Mouse (Mus musculus) embryo, embryonic 9.5 days (tissue): Measurements from ENCODE around the gene Smarcc2.
"Not testable (repeated sequence)": the region's sequence is repeated elsewhere in the genome, so short reads cannot be mapped to it uniquely, and the experiment has no call there.

Experiments used
- DNase-seq: peaks from one replicate; pipeline ENCODE4 v3.0.0-alpha.2; 2017; ENCODE audit errors: extremely low spot score

The Smarcc2 gene

GRCm38 (mm10) chr10:128442718-128443117 lies 16.3 kb upstream of the Smarcc2 start:
- DNase-seq = no peak

DNA sequence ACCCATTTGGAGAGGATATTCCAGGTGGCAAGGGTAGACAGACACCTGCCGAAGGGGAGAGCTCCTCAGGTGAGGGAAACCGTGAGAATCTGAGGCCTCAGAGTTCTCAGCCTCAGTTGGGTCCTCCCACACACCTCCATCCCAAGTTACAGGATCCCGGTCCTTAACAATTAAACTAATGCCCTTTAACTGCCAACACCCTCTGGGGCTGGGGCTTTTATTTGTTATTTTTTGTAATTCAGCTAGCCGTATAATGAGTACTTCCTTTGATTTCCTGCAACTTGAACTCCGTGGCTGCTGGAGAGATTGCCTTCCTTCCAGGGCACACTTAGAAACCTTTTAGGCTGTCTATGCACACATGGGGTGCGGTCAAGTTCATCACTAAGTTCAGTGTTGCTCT lies 14.7 kb upstream of the Smarcc2 start:
- no peak for DNase-seq

GRCm38 (mm10) chr10:128445407-128445806 lies 13.6 kb upstream of the Smarcc2 start:
- DNase-seq = no peak

GRCm38 (mm10) chr10:128451014-128451413 lies 8.0 kb upstream of the Smarcc2 start:
- no peak for DNase-seq

DNA sequence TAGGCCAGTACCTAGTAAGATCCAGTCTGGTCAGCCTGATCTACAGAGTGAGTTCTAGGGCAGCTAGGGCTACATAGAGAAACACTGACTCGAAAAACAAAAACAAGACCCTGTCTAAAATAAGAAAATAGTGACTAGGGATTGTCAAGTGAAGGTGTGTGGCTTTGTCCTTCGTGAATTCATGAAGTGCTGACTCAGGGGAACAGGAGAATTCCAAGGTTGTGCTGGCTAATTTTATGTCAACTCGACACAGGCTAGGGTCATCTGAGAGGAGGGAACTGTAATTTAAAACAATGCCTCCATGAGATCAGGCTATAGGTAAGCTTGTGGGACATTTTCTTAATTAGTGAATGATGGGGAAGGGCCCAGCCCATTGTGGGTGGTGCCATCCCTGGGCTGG lies 4.6 kb upstream of the Smarcc2 start:
- no peak for DNase-seq

DNA sequence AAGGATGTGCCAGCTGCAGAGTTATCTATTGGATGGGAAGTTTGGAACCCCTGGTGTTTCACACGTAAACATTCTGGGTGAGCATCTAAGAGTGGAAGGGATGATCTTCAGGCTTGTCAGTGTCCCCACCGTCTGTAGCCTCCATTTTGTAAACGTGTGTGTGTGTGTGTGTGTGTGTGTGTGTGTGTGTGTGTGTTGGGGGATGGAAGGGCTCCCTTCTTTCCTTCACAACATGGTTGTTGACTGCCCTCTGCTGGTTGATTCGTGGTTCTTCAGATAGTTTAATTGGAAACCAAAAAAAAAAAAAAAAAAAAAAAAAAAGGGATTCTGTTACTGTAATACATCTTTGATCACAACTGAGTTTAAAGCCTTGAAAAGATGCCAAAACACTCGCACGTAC lies 3.8 kb upstream of the Smarcc2 start:
- DNase-seq = peak; percentile 78

DNA sequence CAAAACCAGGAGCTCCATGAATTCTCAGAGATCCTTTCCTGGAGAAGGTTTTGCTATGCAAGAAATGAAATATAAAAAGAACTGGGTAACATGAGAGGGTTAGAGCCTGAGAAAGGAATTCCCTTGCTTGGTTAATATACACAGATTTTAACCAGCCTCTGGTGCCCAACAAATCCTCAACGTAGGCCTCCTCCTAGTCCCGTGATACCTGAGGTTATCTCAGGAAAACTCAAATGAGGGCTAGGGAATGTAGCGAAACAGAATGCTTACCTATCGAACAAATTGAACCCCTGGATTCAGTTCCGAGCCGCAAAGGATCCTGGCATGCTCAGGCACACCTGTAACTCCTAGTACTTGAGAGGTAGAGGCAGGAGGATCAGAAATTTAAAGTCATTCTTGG lies 1.4 kb upstream of the Smarcc2 start:
- DNase-seq = no peak

DNA sequence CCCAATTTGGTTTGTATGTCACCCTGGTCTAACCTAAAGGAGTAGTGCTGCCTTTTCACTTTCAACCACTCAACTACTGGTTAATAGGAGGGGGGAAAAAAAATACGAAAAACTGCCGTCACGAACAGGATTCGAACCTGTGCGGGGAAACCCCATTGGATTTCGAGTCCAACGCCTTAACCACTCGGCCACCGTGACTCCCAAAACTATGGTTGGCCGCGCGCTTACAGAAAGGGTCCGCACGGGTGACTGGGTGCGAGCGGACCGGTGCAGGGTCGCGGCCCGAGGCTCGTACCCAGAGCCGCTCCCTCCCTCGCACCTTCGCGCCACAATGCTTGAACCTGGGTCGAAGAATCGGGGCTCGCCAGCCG lies 715 bp upstream of the Smarcc2 start:
- DNase-seq = peak; percentile 98

DNA sequence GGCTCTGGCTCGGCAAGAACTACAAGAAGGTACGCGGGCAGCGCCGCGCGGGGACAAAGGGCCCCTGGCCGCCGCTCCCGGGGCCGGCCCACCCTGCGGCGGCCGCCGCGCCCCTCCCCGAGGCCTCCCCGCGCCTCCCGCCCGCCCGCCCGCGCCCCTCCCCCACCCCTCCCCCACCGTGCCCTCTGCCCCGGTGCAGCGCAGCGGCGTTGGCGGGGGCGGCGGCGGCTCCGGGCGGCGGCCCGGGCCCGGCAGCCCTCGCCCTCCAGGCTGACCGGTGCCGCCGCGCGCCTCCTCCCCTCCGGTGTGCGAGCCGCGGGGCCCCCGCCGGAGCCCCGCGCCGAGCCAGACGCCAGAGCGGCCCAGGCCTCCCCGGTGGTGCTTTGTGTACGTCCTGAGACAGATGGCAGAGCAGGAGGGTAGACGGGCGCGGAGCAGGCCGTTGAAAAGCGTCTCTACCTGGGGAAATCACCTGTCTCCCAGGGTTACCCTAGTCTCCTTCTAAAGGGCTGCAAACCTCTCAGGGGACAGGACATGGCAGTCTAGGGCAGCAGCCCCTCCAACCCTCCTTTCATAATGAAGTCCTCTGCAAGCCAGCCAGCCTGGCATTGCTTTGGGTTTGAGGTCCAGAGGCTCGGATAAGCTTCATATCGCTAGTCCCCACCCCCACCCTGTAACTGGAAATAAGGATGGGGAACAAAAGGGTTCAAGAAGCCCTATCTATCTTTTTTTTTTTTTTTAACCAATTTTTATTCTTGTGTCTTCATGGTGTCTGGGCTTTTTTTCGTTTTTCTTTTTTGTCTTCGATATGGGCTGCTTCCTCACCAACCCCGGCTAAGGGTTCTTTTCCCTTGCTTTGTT lies 591 bp downstream of the Smarcc2 start:
- DNase-seq = peak; percentile 61

GRCm38 (mm10) chr10:128460270-128460630 lies 1.2 kb downstream of the Smarcc2 start:
- DNase-seq = peak; percentile 37

DNA sequence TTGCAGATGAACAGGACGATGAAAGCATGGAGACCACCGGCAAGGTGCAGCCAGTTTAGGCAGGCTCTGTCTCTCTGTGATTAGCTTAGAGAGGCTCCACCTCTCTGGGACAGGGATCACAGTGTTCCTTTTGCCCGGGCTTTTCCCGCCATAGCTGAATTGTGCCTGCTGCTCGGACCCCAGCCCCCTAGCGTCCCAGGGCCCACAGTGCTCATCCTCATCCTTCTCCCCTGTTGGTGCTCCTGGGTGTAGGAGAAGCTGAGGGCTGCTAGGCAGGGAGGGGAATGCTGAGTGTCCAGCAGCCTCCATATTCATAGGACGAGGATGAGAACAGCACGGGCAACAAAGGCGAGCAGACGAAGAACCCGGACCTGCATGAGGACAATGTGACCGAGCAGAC lies 15.3 kb downstream of the Smarcc2 start:
- no peak for DNase-seq

DNA sequence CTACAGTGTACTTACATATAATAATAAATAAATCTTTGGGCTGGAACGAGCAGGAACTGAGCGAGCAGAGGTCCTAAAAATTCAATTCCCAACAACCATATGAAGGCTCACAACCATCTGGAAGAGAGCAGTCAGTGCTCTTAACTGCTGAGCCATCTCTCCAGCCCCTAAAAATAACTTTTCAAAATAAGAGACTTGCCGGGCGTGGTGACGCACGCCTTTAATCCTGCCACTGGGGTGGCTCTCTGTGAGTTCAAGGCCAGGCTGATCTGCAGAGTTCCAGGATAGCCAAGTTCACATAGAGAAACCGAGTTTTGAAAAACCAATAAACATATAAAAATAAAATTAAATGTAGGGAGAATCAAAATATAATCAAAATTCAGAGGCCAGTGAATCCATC lies 27.3 kb downstream of the Smarcc2 start:
- DNase-seq = no peak

DNA sequence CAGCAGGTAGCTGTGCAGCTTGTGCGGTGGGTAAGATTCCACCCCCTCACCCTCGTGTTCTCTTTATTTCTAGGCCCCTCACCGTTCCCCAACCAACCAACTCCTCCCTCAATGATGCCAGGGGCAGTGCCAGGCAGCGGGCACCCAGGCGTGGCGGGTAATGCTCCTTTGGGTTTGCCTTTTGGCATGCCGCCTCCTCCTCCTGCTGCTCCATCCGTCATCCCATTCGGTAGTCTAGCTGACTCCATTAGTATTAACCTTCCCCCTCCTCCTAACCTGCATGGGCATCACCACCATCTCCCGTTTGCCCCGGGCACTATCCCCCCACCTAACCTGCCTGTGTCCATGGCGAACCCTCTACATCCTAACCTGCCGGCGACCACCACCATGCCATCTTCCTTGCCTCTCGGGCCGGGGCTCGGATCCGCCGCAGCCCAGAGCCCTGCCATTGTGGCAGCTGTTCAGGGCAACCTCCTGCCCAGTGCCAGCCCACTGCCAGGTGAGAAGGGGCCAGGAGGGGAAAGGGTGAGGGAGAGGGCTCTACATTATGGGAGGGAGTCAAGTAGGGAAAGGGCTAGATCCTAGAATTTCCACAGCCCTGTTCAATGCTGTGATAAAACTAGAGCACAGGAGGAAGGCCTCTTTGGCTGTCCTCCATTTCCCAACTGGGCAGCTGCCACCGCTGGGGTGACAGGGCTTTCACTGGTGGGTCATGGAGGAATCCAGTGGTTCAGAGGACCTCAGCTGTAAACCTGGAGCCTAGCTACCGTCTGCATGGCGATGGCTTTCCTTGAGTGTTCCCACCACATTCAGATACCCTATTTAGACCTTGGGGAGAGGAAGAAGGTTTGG lies 29.0 kb downstream of the Smarcc2 start:
- no peak for DNase-seq

- DNase-seq = no peak
Measured at GRCm38 (mm10) chr10:128488776-128489175, 29.7 kb downstream of the Smarcc2 start.

GRCm38 (mm10) chr10:128489380-128489779 lies 30.3 kb downstream of the Smarcc2 start:
- no peak for DNase-seq

GRCm38 (mm10) chr10:128489785-128490184 lies 30.7 kb downstream of the Smarcc2 start:
- DNase-seq = no peak

- DNase-seq = no peak
Measured at GRCm38 (mm10) chr10:128490232-128490631, 31.2 kb downstream of the Smarcc2 start.

- DNase-seq = no peak
Measured at GRCm38 (mm10) chr10:128490912-128491311, 31.9 kb downstream of the Smarcc2 start.

GRCm38 (mm10) chr10:128491495-128491894 lies 32.4 kb downstream of the Smarcc2 start:
- DNase-seq = no peak

GRCm38 (mm10) chr10:128492051-128492450 lies 33.0 kb downstream of the Smarcc2 start:
- DNase-seq = not testable (repeated sequence)

- DNase-seq = peak; percentile 61
Measured at GRCm38 (mm10) chr10:128492633-128493311, 33.7 kb downstream of the Smarcc2 start.

DNA sequence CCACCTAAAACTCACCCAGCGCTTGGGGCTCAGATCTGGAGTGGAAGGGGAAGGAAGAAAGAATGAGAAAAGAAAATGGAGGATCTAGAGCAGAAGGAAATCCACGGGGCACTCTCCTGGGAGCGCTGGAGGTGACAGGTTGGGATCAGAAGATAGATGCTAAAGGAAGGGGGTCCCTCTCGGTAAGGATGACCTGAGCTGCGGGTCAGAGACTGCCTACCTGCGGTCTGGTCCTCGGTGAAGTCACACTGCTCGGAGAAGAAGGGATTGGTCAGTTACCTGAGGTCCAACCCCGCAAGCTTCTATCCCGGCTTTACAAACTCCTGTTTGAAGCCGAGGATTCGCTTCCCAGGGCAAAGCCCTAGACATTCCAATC lies 34.3 kb downstream of the Smarcc2 start:
- no peak for DNase-seq
